Mouse (Mus musculus): Measurements from ENCODE around the gene Nox4. TPM values are rescaled to one million over a fixed set of nuclear protein-coding genes. Genes with fewer than 3 reads are reported as not detected.
A peak's percentile ranks its signal among the peaks of the same experiment; 100 is the strongest.

Gene Nox4
- 3.5 and 6.8 TPM in 2 replicates for polyA plus RNA-seq (2014; fragmentation: Nextera tagmentation; extraction: Ambion mirVana)

DNA sequence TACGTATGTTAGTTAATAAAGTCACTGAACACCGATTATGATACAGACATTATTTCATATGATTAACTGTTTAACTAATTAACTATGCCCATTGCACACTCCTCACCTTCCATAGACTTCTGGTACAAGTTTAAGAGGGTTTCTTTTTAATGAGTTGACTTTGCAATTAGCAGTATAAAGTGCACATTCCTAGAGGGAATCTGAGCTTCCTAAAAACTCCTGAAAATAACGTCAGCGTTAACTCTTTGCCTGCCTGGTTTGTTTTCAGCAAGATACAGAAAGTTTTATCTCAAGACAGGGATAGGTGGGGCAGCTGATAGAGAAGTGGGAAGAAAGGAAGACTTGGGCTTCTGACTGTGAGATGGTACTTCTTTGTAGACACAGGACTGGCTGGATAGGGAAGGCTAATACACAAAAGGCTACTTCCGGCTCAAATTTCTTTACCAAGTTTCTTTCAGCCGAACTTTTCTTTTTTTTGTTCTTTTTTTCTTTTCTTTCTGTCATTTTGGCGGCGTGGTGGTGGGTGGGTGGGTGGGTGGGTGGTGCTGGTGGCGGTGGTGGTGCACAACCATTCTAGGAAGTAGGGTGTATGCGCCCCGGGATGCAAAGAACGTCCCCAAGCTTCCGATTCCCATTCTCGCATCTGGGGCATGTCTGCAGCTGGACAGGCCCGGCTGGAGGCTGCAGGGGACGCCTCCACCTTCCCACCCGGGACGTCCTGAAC is at the start of gene Nox4:
Gene Nox4, plus strand, starts transcription at position 241 of the 724 bp plus-strand sequence.
- Histone ChIP-seq H3K27me3 (ENCODE audit: control insufficient read depth, insufficient read depth, low read length) (no peaks in the 10 kb centered on the region), H3K27ac (ENCODE audit: low read depth, low read length) (peak within 1 kb of the TSS; percentile 65), H3K9ac (ENCODE audit: low read depth, low read length) (peak within 1 kb of the TSS; percentile 83), H3K4me2 (replicated peaks; ENCODE audit: low read depth, low read length) (peak within 1 kb of the TSS; percentile 78), H3K4me3 (ENCODE audit: low read length) (peak within 1 kb of the TSS; percentile 68), H3K4me1 (ENCODE audit: control insufficient read depth, insufficient read depth, low read length) (no peaks in the 10 kb centered on the region), H3K36me3 (ENCODE audit: control insufficient read depth, insufficient read depth, low read length) (no peaks in the 10 kb centered on the region), H3K9me3 (ENCODE audit: control insufficient read depth, low read length) (no peaks in the 10 kb centered on the region)
- WGBS: 7% methylated on average over 18 of the region's 18 CpGs
- ATAC-seq (ENCODE audit: low FRiP score, low TSS enrichment): peak; percentile 66

DNA sequence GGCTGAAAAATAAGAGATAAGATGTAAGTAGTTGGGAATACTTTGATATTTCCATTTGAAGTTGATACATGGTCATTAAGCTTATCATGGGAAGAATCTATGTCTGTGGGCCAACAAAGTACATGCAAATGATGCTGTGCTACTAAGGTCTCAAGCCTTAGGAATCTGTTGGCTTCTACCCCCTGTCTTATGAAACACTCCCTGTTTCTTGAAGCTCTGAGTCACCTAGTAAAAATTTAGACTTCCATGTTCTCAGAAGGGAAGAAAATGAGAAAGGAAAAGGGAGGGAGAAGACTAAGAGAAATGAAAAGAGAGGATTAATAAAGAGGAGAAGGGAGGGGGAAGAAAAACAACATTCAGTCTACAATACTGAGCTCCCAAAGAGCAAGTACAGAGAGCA is 41.1 kb upstream of the Nox4 start:
- Histone ChIP-seq H3K4me2 (replicated peaks; ENCODE audit: low read depth, low read length) (no peak overlapping the region), H3K9me3 (ENCODE audit: control insufficient read depth, low read length) (no peaks in the 10 kb centered on the region), H3K27ac (ENCODE audit: low read depth, low read length) (no peak overlapping the region), H3K9ac (ENCODE audit: low read depth, low read length) (no peak overlapping the region), H3K4me3 (ENCODE audit: low read length) (no peak overlapping the region), H3K36me3 (ENCODE audit: control insufficient read depth, insufficient read depth, low read length) (no peaks in the 10 kb centered on the region), H3K27me3 (ENCODE audit: control insufficient read depth, insufficient read depth, low read length) (no peaks in the 10 kb centered on the region), H3K4me1 (ENCODE audit: control insufficient read depth, insufficient read depth, low read length) (no peaks in the 10 kb centered on the region)
- ATAC-seq (ENCODE audit: low FRiP score, low TSS enrichment): no peak

DNA sequence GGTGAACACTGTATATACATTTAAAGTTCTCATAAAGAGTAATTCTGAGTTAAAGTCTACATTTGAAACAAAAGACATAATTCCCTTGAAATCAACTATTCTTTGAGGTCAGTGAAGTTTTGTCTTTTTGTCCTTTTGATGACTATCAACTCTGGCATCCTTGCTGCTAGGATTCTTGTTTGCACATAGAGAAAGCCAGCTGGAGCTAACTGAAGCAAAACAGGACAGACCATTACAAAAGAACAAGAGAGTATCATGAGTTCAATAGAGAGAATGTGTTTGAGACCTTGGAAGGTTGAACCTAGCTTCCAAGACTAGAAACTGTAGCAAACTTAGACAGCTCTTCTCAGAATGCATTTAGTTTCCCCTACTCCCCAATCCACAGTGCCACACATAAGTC is 24.2 kb upstream of the Nox4 start:
- Histone ChIP-seq H3K36me3 (ENCODE audit: control insufficient read depth, insufficient read depth, low read length) (no peaks in the 10 kb centered on the region), H3K27me3 (ENCODE audit: control insufficient read depth, insufficient read depth, low read length) (no peaks in the 10 kb centered on the region), H3K4me3 (ENCODE audit: low read length) (no peak overlapping the region), H3K4me1 (ENCODE audit: control insufficient read depth, insufficient read depth, low read length) (no peaks in the 10 kb centered on the region), H3K9ac (ENCODE audit: low read depth, low read length) (no peak overlapping the region), H3K9me3 (ENCODE audit: control insufficient read depth, low read length) (no peaks in the 10 kb centered on the region), H3K27ac (ENCODE audit: low read depth, low read length) (no peak overlapping the region), H3K4me2 (replicated peaks; ENCODE audit: low read depth, low read length) (no peak overlapping the region)
- ATAC-seq (ENCODE audit: low FRiP score, low TSS enrichment): no peak

DNA sequence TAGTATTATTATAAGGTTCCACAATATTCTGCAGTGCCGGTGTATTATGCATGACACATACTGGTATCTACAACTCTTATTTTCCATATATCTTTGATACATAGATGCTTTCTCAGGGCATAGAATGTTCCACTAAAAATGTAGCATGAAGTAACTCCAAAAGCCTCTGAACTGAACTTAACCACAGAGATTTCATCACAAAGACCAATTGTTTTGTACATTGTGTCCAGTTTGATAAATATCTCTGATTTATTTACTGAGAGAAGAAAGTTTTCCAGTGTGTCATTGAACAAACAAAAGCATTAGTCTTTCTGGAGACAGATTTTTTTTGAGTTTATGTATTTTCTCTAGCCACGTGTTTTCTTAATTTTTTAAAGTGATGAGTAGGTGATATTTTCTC is 23.1 kb upstream of the Nox4 start:
- Histone ChIP-seq H3K4me3 (ENCODE audit: low read length) (no peak overlapping the region), H3K9ac (ENCODE audit: low read depth, low read length) (no peak overlapping the region), H3K4me2 (replicated peaks; ENCODE audit: low read depth, low read length) (no peak overlapping the region), H3K27ac (ENCODE audit: low read depth, low read length) (no peak overlapping the region), H3K4me1 (ENCODE audit: control insufficient read depth, insufficient read depth, low read length) (no peaks in the 10 kb centered on the region), H3K27me3 (ENCODE audit: control insufficient read depth, insufficient read depth, low read length) (no peaks in the 10 kb centered on the region), H3K9me3 (ENCODE audit: control insufficient read depth, low read length) (no peaks in the 10 kb centered on the region), H3K36me3 (ENCODE audit: control insufficient read depth, insufficient read depth, low read length) (no peaks in the 10 kb centered on the region)
- 86% methylated on average over 2 of the region's 2 CpGs for WGBS
- no peak for ATAC-seq (ENCODE audit: low FRiP score, low TSS enrichment)

DNA sequence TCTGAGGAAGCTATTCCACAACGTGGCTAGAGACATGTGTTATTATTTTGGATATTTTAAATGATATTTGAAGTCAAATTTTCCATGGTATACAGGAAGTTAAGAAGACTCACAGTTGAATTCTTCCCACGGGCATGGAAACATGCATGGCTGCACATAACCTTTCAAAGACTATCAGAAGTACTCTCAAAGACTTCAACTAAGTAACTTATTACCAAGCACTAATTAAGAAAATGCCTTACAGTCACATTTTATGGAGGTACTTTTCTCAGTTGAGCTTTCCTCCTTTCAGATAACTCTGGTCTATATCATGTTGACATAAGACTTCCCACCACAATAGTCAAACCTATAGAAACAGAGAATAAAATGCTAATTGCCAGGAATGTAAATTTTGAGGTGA is 20.3 kb upstream of the Nox4 start:
- ATAC-seq (ENCODE audit: low FRiP score, low TSS enrichment): 0 out of 2 replicates have a peak, but pooled peaks have one; percentile 28
- Histone ChIP-seq H3K4me2 (replicated peaks; ENCODE audit: low read depth, low read length) (no peak overlapping the region), H3K9me3 (ENCODE audit: control insufficient read depth, low read length) (no peaks in the 10 kb centered on the region), H3K9ac (ENCODE audit: low read depth, low read length) (no peak overlapping the region), H3K36me3 (ENCODE audit: control insufficient read depth, insufficient read depth, low read length) (no peaks in the 10 kb centered on the region), H3K27me3 (ENCODE audit: control insufficient read depth, insufficient read depth, low read length) (no peaks in the 10 kb centered on the region), H3K4me3 (ENCODE audit: low read length) (no peak overlapping the region), H3K4me1 (ENCODE audit: control insufficient read depth, insufficient read depth, low read length) (no peaks in the 10 kb centered on the region), H3K27ac (ENCODE audit: low read depth, low read length) (no peak overlapping the region)
- 39% methylated on average over 2 of the region's 2 CpGs for WGBS

GRCm38 (mm10) chr7:87227051-87227948 is 18.6 kb upstream of the Nox4 start:
- no peak overlapping the region for H3K27ac ChIP-seq (ENCODE audit: low read depth, low read length)
- no peaks in the 10 kb centered on the region for H3K9me3 ChIP-seq (ENCODE audit: control insufficient read depth, low read length)
- no peaks in the 10 kb centered on the region for H3K4me1 ChIP-seq (ENCODE audit: control insufficient read depth, insufficient read depth, low read length)
- H3K4me2 ChIP-seq (replicated peaks; ENCODE audit: low read depth, low read length): no peak overlapping the region
- no peak overlapping the region for H3K9ac ChIP-seq (ENCODE audit: low read depth, low read length)
- no peaks in the 10 kb centered on the region for H3K36me3 ChIP-seq (ENCODE audit: control insufficient read depth, insufficient read depth, low read length)
- ATAC-seq (ENCODE audit: low FRiP score, low TSS enrichment): no peak
- no peak overlapping the region for H3K4me3 ChIP-seq (ENCODE audit: low read length)
- WGBS: 87% methylated on average over 4 of the region's 4 CpGs
- H3K27me3 ChIP-seq (ENCODE audit: control insufficient read depth, insufficient read depth, low read length): no peaks in the 10 kb centered on the region

GRCm38 (mm10) chr7:87229502-87229901 is 16.4 kb upstream of the Nox4 start:
- H3K27me3 ChIP-seq (ENCODE audit: control insufficient read depth, insufficient read depth, low read length): no peaks in the 10 kb centered on the region
- 77% methylated on average over 1 of the region's 1 CpGs for WGBS
- H3K4me2 ChIP-seq (replicated peaks; ENCODE audit: low read depth, low read length): no peak overlapping the region
- no peaks in the 10 kb centered on the region for H3K4me1 ChIP-seq (ENCODE audit: control insufficient read depth, insufficient read depth, low read length)
- no peak overlapping the region for H3K9ac ChIP-seq (ENCODE audit: low read depth, low read length)
- H3K4me3 ChIP-seq (ENCODE audit: low read length): no peak overlapping the region
- no peak overlapping the region for H3K27ac ChIP-seq (ENCODE audit: low read depth, low read length)
- no peaks in the 10 kb centered on the region for H3K36me3 ChIP-seq (ENCODE audit: control insufficient read depth, insufficient read depth, low read length)
- H3K9me3 ChIP-seq (ENCODE audit: control insufficient read depth, low read length): no peaks in the 10 kb centered on the region
- ATAC-seq (ENCODE audit: low FRiP score, low TSS enrichment): no peak

DNA sequence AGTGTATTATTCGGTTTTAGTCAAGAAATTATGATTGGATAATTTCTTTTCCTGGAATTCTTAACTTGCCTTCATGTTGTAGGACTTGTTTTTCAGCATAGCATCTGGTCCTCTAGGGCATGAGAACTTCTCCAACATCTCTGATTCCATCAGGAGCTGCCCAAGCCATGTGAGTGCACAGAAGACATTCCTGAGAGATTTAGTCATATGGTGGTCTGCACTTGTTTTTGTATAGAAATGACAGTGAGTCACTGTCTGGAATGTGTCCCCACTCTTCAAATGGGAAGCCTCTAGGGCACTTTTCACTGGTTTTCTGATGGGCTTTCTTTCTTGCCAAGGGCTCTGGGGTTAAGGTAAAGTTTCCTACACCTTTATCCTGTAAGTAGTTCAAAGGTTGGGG is 4.8 kb upstream of the Nox4 start:
- WGBS: 70% methylated on average over 1 of the region's 1 CpGs
- Histone ChIP-seq H3K27me3 (ENCODE audit: control insufficient read depth, insufficient read depth, low read length) (no peaks in the 10 kb centered on the region), H3K9ac (ENCODE audit: low read depth, low read length) (no peak overlapping the region), H3K36me3 (ENCODE audit: control insufficient read depth, insufficient read depth, low read length) (no peaks in the 10 kb centered on the region), H3K4me3 (ENCODE audit: low read length) (no peak overlapping the region), H3K4me1 (ENCODE audit: control insufficient read depth, insufficient read depth, low read length) (no peaks in the 10 kb centered on the region), H3K4me2 (replicated peaks; ENCODE audit: low read depth, low read length) (no peak overlapping the region), H3K27ac (ENCODE audit: low read depth, low read length) (no peak overlapping the region), H3K9me3 (ENCODE audit: control insufficient read depth, low read length) (no peaks in the 10 kb centered on the region)
- no peak for ATAC-seq (ENCODE audit: low FRiP score, low TSS enrichment)

GRCm38 (mm10) chr7:87246580-87246934 is 661 bp downstream of the Nox4 start:
- Histone ChIP-seq H3K36me3 (ENCODE audit: control insufficient read depth, insufficient read depth, low read length) (no peaks in the 10 kb centered on the region), H3K4me1 (ENCODE audit: control insufficient read depth, insufficient read depth, low read length) (no peaks in the 10 kb centered on the region), H3K27me3 (ENCODE audit: control insufficient read depth, insufficient read depth, low read length) (no peaks in the 10 kb centered on the region), H3K9ac (ENCODE audit: low read depth, low read length) (peak overlapping the region; percentile 83), H3K9me3 (ENCODE audit: control insufficient read depth, low read length) (no peaks in the 10 kb centered on the region), H3K27ac (ENCODE audit: low read depth, low read length) (peak overlapping the region; percentile 65), H3K4me3 (ENCODE audit: low read length) (peak overlapping the region; percentile 68), H3K4me2 (replicated peaks; ENCODE audit: low read depth, low read length) (peak overlapping the region; percentile 78)
- WGBS: 2% methylated on average over 25 of the region's 30 CpGs
- ATAC-seq (ENCODE audit: low FRiP score, low TSS enrichment): peak; percentile 98
